Mouse (Mus musculus) bone marrow, adult 2 months (tissue): ENCODE data around the gene 4833439L19Rik. TPM values are rescaled to one million over a fixed set of nuclear protein-coding genes. Genes with fewer than 3 reads are reported as not detected.

ENCODE experiments used
- H3K27ac ChIP-seq: fragments of 200-500 bp; 2 replicates; pipeline ENCODE4 v1.5.1; 2012; ENCODE audit warnings: low read depth, mild to moderate bottlenecking, control low read depth, inconsistent platforms, low read length; ENCODE audit not compliant: control insufficient read depth, poor library complexity, insufficient read depth
- H3K4me1 ChIP-seq: fragments of 200-500 bp; 2 replicates; pipeline ENCODE4 v1.6.1; 2011; ENCODE audit warnings: low read length; ENCODE audit not compliant: control insufficient read depth, insufficient read depth
- H3K4me3 ChIP-seq: fragments of 200-500 bp; replicated peaks from 2 replicates; pipeline ENCODE3; 2011; ENCODE audit warnings: mild to moderate bottlenecking, low read depth, low read length, control low read depth; ENCODE audit not compliant: control insufficient read depth
- CTCF ChIP-seq: fragments of 200-500 bp; IDR thresholded peaks from 2 replicates; pipeline ENCODE4 v1.5.1; 2011; ENCODE audit warnings: low read length, control low read depth; ENCODE audit not compliant: control insufficient read depth, insufficient read depth
- POLR2A ChIP-seq: fragments of 200-500 bp; IDR thresholded peaks from 2 replicates; pipeline ENCODE4 v1.6.1; 2011; ENCODE audit warnings: low read depth, mild to moderate bottlenecking, control low read depth, low read length, borderline replicate concordance; ENCODE audit not compliant: control insufficient read depth
- WGBS: fragments of 180-500 bp; shearing (Covaris S2); methylation state at CpG from one replicate; pipeline ENCODE4 v1.1.7; 2018; 5-methylcytosine and 5-hydroxymethylcytosine counted together
- polyA plus RNA-seq: library from polyadenylated mRNA; stranded (reverse); fragments of >200 nt; gene quantifications from 2 replicates; pipeline ENCODE4 v1.2.4, GENCODE M21; 2011; ENCODE audit warnings: low replicate concordance; ENCODE audit not compliant: missing spikeins, insufficient read depth, insufficient read length

The 4833439L19Rik gene
- polyA plus RNA-seq, 1 experiment: 24.8 TPM

GRCm38 (mm10) chr13:54605426-54605825, 40.2 kb upstream of the 4833439L19Rik start:
- H3K27ac ChIP-seq: no peak overlapping the region
- H3K4me1 ChIP-seq: no peaks in the 10 kb centered on the region
- 79% methylated on average over 5 of the region's 5 CpGs for WGBS

DNA sequence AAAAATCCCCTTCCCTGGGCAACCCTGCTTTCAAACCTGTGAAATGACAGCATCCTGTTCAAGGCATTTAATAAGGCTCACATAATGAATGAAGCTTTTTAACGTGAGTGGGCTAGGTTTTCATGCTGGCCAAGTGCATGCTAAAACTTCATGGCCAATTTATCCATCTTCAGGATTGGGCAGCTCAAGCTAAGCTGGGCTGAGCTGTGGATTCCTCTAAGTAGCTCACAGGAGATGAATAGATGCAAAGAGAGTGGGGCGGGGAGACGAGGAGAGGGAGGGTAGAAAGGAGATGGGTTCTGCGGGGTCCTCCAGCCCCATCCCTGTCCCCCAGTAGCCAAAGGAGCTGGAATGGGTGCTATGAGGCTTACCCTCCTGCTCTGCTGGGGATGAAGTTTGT, 39.0 kb upstream of the 4833439L19Rik start:
- no peak overlapping the region for H3K4me3 ChIP-seq
- no peaks in the 10 kb centered on the region for H3K4me1 ChIP-seq
- H3K27ac ChIP-seq: no peak overlapping the region
- no peak for TF ChIP-seq CTCF
- TF ChIP-seq POLR2A: no peak
- WGBS: 90% methylated on average over 4 of the region's 4 CpGs

More at GRCm38 (mm10) chr13:54605426-54605825, 40.2 kb upstream of the 4833439L19Rik start:
- TF ChIP-seq POLR2A (no peak), CTCF (no peak)
- H3K4me3 ChIP-seq: no peak overlapping the region

- Histone ChIP-seq H3K4me3 (no peak overlapping the region), H3K27ac (no peak overlapping the region), H3K4me1 (no peaks in the 10 kb centered on the region)
- TF ChIP-seq CTCF (no peak), POLR2A (no peak)
These were observed 38.3 kb upstream of the 4833439L19Rik start for GRCm38 (mm10) chr13:54603501-54603900.

DNA sequence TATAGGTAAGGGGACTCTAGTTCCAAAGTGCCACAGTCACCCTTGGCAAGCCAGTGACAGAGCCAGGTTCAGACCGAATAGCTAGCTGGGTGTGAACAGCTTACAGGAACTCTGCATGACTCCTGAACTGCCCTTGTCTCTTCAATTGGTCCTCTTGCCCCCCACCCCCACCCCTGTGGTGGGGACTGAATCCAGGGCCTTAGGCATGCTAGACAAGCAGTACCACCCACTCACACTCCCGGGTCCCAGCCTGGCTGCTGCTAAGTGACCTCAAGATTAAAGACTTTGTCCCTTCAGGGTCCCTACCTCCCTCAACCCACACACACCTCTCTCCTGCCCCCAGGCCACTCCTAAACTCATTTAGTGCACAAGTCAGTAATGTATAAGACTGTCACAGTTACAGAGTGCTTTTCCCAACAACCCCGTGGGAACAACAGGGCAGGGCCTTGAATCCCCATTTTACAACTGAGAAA, 37.4 kb upstream of the 4833439L19Rik start:
- 85% methylated on average over 3 of the region's 3 CpGs for WGBS

GRCm38 (mm10) chr13:54598622-54599143, 33.4 kb upstream of the 4833439L19Rik start:
- TF ChIP-seq POLR2A: no peak
- no peak for TF ChIP-seq CTCF
- no peak overlapping the region for H3K27ac ChIP-seq
- WGBS: 85% methylated on average over 12 of the region's 12 CpGs

More for the DNA sequence above, 37.4 kb upstream of the 4833439L19Rik start:
- H3K27ac ChIP-seq: no peak overlapping the region
- H3K4me1 ChIP-seq: no peaks in the 10 kb centered on the region
- H3K4me3 ChIP-seq: no peak overlapping the region
- TF ChIP-seq CTCF: no peak
- no peak for TF ChIP-seq POLR2A

DNA sequence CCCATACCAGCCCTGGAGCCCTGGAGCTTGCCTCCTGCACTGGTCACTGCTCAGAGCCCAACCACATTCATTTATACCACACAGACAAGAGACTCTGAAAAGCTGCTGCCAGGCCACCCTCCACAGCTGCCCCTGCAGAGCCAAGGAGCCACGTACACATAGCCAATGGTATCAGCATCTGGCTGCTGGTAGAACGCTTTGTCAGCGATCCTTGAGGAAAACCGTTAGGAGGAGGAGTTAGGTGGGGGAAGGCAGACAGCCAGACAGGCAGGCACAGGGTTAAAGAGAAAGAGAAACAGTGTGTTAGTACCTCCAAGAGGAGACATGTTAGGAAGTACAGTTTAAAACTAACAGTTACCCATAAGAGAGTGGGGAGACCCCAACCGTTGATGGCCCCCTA, 31.6 kb upstream of the 4833439L19Rik start:
- no peak for TF ChIP-seq CTCF
- no peak for TF ChIP-seq POLR2A
- WGBS: 87% methylated on average over 5 of the region's 5 CpGs
- no peak overlapping the region for H3K4me3 ChIP-seq
- H3K27ac ChIP-seq: no peak overlapping the region
- no peaks in the 10 kb centered on the region; the same call in 1 of the 2 replicates for H3K4me1 ChIP-seq

More at GRCm38 (mm10) chr13:54598622-54599143, 33.4 kb upstream of the 4833439L19Rik start:
- H3K4me1 ChIP-seq: no peaks in the 10 kb centered on the region; the same call in 1 of the 2 replicates
- H3K4me3 ChIP-seq: no peak overlapping the region

- H3K27ac ChIP-seq: no peak overlapping the region
- 78% methylated on average over 8 of the region's 8 CpGs for WGBS
- no peaks in the 10 kb centered on the region; the same call in 1 of the 2 replicates for H3K4me1 ChIP-seq
- no peak overlapping the region for H3K4me3 ChIP-seq
- TF ChIP-seq CTCF (no peak), POLR2A (no peak)
These were observed 31.0 kb upstream of the 4833439L19Rik start for GRCm38 (mm10) chr13:54596107-54596690.

- no peak for TF ChIP-seq CTCF
- TF ChIP-seq POLR2A: no peak
- 81% methylated on average over 11 of the region's 11 CpGs for WGBS
- Histone ChIP-seq H3K27ac (no peak overlapping the region), H3K4me1 (no peaks in the 10 kb centered on the region; the same call in none of the 2 replicates), H3K4me3 (no peak overlapping the region)
These were observed 28.4 kb upstream of the 4833439L19Rik start for GRCm38 (mm10) chr13:54593617-54594016.

DNA sequence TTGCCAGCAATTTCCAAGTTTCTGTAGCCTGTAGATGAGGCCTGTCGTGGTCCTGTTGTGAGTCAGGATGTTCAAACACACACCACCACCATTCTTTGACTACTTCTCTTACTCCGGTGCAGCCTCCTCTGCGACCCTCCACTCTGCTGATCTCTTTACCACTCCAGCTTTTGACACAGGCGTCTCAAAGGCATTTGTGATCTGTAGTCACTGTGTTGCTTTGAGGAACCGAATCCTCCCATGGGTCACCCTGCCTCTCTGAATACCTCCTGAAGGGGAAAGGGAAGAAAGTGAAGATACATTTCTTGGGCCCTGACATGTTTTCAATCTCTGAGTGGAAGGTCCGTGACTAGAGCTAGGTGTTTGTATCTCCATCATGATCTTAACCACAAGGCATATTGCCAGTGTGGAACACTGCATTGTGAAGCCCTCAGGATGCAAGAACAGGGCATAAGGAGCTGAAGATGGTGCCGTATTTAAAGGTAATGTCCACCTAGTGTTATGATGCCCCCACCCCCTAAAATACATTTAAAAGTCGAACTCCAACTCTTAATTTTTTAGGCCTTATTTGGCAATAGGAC, 26.6 kb upstream of the 4833439L19Rik start:
- WGBS: 79% methylated on average over 8 of the region's 8 CpGs
- no peak for TF ChIP-seq CTCF
- TF ChIP-seq POLR2A: no peak
- Histone ChIP-seq H3K27ac (no peak overlapping the region), H3K4me1 (no peaks in the 10 kb centered on the region; the same call in none of the 2 replicates), H3K4me3 (no peak overlapping the region)
